Mouse (Mus musculus) megakaryocyte, adult 5-6 weeks (primary cell): ENCODE data around the gene Sh3bp4. TPM values are rescaled to one million over a fixed set of nuclear protein-coding genes. Genes with fewer than 3 reads are reported as not detected.
A peak's percentile ranks its signal among the peaks of the same experiment; 100 is the strongest.

Experiments used
- ATAC-seq: 2 replicates; pipeline ENCODE4 v1.8.0; 2016; ENCODE audit warnings: mild to moderate bottlenecking, inconsistent platforms; ENCODE audit not compliant: poor library complexity, severe bottlenecking
- total RNA-seq, 2 experiments: library from RNA; stranded (forward) in 1 of 2; stranded (reverse) in 1 of 2; fragments of 153-499, 151-499 nt in 1 of 2; fragments of 221-1000, 200-1000 nt in 1 of 2; gene quantifications; 2 replicates each; pipeline versions ENCODE4 v1.2.3 to v1.2.4; 2015 to 2017

Gene Sh3bp4
- total RNA-seq, 2 experiments from 2014 or later: 1.3 to 1.9 TPM

DNA sequence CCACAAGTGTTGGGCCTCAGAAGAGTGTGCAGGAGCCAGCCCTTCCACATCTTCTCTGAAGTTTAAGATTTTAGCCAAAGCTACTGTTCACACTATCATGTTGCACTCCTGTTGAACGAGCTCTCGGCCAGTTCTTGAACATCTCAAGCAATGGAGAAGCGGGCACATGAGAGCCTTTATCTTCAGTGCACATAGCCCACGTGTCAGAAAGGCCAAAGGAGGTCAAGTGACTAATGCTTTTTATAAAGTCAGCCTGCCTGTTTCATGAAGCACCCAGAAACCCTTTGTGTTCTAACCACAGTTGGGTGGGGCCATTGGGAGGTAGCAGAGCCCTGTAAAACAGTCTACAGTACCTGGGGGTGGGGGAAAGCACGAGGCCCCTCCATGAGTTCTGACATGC is 52.2 kb downstream of the Sh3bp4 start:
- no peak for ATAC-seq

DNA sequence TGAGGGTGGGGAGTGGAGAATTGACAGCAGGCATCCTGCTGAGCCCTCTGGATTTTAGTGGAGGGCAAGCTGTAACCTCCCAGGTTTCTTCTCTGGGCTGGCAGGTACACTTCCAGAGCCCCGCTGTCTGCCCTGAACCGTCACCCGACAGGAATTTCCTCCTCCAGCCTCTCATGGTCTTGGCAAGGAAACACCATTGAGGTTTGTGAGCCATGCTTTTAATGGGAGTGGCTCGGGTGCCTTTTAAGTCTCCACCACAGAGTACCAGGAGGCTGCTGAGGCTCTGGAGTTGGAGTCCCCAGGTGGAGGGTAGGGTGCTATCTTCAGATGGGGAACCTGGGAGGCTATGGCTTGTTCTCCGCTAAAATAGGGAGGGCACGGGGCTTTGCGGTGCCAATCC is 53.9 kb downstream of the Sh3bp4 start:
- ATAC-seq: no peak

DNA sequence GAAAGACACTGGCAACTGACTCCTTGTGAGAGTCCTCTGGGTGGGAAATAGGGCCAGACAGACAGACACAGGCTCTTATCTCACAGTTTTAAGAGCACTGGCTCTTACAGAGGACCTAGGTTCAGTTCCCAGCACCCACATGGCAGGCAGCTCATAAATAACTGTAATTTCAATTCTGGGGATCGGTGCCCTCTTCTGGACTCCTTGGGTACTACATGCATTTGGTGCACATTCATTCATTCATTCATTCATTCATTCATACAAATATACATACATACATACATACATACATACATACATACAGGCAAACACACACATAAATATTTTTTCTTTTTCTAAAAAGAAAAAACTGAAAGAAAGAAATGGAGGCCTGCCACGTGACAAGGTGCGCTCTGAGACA is 56.9 kb downstream of the Sh3bp4 start:
- no peak for ATAC-seq

DNA sequence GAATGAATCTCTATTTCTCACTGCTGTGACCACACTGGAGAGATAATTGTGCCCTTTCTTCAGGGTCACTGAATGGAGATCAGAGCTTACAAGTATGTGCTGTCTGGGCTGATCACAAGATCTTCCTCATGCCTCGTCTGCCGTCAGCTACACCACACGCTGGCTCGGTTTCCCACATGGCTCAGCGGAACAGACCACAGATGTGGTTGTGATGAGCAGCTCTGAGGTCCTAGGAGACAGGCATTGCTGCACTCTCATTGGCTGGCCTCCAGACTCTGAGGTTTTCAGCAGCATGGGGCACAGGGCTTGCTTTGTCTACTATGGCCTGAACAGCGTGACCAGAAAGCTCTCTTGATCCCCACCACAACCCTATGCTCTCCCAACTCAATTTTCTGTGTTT is 60.2 kb downstream of the Sh3bp4 start:
- 0 out of 2 replicates have a peak, but pooled peaks have one; percentile 5 for ATAC-seq

DNA sequence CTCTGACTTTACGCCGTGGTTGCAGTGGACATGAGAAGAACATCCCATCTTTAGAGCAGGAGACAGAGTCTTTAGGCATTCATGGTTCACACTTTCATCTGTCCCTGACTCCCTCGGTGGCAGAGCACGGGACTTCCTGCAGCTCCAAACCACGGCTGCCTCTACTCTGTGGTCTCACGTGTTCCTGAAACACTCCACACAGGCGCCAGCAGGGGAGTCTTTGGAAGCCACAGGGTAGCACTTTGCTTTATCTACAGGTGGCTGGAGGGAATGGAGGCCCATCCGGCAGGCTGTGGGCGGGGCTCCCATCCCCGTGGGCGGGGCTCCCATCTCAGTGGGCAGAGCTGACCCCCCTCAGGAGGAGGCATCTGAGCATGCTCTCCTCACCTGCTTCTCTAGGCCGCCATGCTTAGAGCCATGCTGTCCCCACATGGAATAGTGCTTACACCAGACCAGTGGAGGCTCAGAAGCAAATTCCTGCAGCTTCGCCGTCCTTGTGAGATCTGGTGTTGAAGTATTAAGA is 60.9 kb downstream of the Sh3bp4 start:
- no peak for ATAC-seq

DNA sequence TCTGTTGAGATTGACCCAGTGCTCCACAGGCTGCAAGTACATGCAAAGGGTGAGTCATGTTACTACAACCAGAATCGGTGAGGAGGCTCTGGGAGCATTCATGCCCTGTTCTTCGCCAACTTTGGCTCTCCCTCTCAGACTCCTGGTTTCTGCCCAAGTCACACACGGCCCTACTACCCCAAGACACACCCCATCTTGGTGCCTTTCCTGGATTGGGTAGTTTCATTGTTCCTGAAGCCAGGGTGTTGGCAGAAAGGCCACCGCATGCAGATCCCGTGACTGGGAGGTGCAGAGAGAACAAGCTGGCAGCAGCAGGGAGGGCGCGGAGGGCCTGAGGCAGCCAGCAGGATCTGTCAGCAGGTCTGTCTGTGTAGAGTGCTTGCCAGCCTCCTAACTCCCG is 61.5 kb downstream of the Sh3bp4 start:
- ATAC-seq: no peak

DNA sequence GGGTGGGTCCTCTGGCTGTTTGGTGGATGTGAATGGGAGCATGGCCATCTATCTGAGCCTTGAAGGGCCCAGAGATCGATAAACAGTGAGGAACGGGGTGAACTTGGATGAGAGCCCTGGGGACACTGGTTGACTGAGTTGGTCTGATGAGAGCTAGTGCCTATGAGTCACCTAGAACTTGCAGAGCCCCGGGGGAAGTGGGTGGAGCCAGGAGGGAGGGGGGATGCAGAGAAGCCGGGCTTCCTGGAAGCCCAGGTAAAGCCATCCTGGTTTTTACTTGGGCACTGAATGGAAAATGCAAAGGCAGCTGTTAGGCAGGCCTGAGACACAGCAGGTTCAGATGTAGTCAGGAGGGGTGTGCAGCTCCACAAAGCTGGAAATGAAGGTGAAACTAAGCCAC is 63.1 kb downstream of the Sh3bp4 start:
- no peak for ATAC-seq

DNA sequence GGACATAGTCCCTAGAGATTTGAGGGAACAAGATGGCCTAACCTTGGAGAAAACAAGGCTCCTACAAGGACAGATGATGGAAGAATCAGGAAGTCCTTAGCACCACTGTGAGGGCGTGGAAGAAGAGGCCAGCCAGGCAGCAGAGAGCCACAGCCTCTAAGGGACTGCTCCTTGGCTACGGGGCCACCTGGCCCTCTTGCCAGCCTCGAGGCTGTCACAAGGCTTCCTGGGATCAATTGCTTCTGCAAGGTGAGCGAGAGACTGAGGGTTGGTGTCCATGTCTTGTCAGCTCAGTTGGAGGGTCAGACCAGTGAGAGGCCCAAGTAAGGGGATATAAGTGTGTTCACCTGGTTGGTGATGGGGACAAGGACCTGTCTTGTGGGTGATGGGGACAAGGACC is 63.5 kb downstream of the Sh3bp4 start:
- ATAC-seq: no peak

DNA sequence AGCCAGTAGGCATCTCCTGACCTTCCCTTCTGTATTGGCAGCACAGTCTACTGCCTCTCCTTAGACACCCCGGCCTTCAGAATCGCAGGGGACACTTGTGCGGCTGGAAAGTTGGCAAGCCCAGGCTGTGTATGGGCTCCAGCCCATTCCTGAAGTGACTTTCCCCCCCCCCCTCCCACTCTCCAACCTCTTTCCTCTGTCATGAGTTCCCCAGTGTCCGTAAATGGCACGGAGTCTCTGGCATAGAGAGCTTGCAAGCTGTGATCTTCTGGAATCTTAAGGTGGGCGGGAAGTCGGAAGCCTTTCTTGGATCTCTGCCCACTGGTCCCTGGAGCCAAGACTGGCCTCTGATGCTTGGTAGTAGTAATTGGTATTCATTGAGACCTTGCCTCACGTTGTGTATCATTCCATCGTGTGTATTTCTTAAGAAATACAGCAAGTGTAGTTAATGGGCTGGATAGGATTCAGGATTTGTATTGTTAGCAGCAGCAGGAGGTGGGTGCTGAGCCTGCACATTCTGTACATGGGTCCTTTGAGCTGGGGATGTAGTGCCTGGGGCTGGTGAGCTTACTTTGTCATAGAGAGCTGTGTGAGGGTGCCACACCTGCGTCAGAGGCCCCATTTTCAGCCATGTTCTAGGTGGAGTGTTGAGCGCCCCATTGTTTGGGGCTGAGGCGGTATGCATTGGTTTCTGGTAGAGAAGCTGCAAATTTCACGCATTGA is 66.0 kb downstream of the Sh3bp4 start:
- no peak for ATAC-seq

DNA sequence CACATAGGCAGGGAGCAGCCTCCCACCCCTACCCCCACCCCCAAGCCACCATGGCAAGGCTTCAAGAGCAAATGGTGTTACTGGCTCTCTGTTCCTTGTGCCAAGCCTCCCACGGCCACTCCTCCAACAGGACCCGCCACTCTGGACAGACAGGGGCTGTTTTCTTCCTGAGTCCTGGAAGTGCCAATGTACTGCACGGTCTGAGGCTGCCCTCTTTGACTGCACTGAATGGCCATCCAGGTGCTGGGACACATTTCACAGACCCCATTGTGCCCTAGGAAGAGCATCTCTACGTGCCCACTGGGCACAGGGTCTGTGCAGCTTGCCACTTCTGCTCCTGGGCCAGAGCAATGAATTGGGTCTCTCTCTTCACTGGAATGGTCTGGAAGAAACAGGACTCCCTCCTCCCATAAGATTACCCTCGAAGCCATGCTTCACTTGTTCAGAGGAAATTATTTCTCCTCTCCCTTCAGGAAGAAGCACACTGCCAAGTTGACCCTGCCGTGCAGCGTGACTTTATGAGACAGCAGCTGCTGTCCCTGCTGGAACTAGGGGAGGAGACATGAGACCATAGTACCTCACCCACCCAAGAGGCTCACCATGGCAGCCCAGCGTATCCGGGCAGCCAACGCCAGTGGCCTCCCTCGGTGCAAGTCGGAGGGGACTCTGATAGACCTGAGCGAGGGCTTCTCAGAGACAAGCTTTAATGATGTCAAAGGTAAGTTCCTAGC is 67.0 kb downstream of the Sh3bp4 start:
- ATAC-seq: no peak

DNA sequence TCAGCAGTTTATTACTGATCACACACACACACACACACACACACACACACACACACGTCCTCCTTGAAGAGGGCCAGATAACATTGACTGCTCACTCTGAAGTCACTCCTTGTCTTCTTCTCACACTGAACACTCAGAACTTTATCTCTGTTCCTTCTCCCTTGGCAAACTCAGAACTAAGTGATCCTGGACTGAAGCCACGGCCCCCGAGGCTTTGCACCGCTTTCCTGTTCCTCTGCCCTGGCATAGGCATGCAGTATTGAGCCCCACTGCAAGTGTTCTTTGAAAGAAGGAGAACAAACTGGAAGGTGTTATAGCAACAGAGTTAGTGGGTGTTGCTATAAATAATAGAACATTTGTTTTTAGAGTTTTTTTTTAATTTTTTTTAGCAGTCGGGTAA is 68.1 kb downstream of the Sh3bp4 start:
- ATAC-seq: no peak

DNA sequence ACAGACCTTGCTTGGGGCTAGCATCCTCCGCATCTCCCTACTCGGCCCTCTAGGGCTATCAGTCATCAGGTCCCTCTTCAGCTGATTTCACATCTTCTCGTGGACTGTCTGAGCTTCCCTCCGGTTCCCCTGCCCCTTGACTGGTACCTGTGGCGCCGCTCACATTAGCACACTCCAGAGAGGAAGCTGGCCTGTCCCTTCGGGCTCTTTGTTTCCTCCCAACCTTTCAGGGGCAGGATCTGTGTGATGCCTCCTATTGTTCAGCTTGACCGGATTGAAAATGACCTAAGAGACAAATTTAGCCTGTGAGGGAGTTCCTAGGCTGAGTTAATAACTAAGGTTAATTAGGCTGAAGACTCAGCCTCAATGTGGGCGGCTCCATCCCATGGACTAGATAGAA is 69.9 kb downstream of the Sh3bp4 start:
- no peak for ATAC-seq

DNA sequence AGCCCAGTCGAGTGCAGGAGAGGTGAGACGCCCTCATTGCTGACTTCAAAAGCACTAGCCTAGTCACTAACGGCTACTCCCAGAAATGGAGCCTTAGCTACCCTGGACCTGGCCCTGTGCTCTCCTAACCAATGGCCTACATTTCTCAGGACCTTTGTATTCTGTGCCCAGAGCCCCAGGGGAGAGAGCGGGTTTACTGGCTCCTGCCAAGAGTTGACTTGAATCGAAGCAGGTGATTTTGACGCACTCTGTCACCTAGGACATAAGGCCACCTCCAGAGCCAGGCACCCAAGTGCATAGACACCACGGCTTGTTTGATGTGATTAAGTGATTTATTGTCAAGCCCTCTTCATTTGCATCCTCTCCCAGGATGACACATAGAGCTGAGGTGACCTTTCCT is 80.9 kb downstream of the Sh3bp4 start:
- ATAC-seq: no peak

DNA sequence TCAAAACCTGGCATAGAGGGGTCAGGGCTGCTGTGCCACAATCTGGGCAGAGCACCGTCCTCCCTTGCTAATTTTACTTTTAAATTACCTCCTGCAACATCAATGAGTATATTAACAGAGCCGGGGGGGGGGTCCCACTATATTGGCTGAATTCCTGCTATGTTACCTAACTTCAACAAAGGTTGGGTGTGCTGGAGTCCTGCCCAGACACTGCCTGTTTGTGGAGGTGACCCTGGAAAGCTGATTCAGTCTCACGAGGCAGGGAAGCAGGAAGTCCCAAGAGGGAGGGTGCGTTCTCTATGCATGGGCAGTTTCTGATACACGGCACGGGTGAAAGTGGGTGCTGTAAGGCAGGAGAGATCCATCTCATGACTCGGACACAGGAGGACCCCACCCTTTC is 82.4 kb downstream of the Sh3bp4 start:
- no peak for ATAC-seq

DNA sequence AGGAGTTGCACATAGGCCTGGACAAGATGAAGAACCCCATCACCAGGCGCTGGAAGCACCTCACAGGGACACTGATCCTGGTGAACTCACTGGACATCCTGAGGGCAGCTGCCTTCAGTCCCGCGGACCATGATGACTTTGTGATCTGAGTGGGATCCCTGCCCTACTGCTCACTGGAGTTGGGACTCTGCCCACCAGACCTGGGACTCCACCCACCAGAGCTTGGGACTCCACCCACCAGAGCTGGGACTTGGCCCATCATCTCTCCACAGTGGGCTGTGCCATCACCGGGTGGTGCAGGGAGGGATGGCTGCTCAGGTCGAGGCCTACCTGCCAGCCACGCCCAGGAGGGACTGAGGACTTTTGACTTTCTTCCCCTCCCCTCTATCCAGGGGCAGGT is 83.0 kb downstream of the Sh3bp4 start:
- no peak for ATAC-seq

DNA sequence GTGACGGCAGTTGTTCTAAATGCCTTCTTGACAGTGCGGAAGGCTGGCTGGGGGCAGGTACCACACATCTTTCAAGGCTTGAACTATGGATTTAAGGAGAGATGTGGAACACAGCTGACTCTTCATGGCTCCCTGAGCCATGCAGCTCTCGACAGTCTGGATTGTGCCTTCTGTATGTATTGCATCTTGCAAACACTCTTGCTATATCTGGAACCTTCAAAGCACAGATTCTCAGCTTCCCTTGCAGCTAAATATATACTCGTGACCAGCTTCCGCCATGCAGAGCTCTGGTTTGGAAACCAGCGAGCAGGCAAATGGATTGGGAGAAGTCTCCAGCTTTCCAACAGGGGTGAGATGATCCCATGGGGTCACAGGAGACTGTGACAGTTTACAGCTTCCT is 93.3 kb downstream of the Sh3bp4 start:
- no peak for ATAC-seq

DNA sequence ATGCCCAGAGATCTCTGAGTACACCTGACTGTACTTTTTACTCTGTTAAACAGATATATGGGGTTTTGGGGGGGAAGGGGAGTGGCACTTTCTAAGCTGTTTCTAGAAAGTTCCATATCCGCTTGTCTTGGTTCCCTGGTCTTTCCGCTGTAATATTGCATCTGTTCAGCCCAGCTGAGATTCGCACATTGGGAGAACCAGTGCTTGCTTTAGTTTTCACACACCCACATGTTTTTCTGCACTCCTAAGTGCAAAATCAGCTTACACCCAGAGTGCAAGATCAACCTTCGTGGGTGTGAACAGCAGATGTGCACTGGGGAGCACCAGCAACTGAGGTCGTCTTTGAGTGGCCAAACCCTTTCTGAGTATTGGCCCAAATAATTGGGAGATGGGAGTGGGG is 94.1 kb downstream of the Sh3bp4 start:
- no peak for ATAC-seq

DNA sequence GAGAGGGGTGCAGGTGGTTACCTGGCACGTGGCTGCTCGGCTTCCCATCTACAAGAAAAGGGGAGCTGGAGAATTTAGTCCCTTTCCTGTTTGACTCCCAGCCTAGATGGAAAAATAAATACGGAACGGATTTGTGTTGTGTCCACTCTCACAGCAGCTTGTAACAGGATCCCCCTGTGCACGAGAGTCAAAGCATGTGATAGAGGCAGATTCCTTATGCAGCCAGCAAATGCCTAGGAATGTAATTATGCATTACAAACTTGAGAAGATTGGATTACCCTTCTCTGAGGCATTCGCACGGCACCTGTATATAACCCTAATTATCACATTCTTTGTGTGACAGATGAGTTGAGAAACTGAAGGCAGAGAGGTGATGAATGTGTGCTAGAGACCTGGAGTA is 94.5 kb downstream of the Sh3bp4 start:
- ATAC-seq: no peak

DNA sequence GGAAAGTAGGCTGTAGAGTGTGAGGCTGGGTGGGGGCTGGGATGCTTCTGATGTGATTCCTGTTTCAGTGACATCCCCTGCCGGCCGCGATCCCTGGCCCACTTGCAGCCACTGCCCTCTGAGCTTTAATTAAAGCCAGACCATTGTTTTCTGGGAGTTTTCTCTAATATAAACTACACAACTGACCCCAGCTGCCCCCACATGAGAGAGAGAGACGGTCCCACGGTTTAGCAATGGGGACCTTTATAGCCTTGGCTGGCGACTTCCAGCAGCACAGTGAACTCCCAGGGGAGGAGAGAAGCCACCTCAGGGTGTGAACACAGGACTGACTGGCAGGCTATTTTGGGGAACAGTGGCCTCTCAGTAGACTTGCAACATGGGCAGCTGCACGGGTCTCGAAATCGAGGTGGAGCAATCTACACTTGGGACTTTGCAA is 96.6 kb downstream of the Sh3bp4 start:
- peak; percentile 90 for ATAC-seq

DNA sequence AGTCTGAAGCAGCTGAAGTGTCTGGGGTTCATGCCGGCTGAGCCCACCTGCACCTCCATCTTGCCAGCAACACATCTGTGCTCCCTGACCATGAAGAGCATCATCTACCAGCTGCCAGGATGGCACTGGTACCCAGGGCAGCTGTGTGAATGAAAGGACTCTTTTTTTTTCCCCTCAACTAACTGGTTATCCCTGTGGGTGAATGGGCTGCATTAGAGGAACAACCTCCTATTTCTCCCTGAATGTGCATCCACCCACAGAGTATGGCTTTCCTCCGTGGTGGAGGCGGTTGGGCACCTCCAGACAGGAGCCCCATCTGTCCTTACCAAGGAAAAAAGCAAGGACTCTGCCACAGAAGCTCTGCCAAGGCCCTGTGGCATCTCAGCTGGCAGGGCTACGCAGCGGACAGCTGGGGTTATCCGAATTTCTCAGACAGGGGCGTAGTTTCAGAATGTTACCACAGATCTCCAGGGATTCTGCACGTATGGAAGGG is 101.1 kb downstream of the Sh3bp4 start:
- ATAC-seq: no peak

DNA sequence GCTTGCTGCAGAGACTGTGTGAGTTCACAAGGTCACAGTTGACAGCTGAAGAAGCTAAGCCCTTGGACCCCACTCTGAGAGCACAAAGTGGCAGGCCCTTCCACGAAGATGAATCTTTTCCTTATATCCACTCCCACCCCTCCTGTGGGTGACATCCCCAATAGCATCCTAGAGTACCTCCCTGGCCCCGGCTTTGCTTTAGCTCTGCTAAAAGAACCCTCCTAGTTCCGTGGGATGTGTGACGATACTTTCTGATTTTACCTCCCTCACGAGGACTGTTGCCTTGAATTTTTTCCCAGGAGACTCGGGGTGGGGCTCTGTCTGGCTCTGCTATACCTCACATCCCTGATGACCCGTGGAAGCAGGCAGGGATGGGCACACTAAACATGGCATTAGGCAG is 104.4 kb downstream of the Sh3bp4 start:
- ATAC-seq: no peak

DNA sequence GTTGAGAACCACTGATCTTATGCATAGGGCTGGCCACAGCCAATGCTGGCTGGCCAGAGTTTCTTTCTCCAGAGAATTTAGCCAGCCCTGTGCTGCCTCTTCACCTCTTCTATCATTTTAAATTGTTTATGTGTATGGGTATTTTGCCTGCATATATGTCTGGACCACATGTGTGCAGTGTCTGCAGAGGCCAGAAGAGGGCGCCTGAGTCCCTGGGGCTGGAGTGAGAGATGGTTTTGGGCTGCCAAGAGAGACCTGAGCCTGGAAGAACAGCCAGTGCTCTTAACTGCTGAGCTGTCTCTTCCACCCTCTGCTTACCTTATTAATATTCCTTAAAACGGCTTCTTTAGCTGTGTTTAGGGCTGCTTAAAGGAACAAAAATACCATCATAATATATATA is 105.1 kb downstream of the Sh3bp4 start:
- ATAC-seq: peak; percentile 47; the same call in 1 of the 2 replicates
